Mouse (Mus musculus): ENCODE data around the gene Il12rb2.

- TF ChIP-seq CTCF (IDR thresholded peaks at IDR 0.05; ENCODE audit: low read depth) (no peak), EP300 (optimal IDR thresholded peaks at IDR 0.05) (no peak)
Measured at GRCm38 (mm10) chr6:67269459-67269858, 106.5 kb downstream of the Il12rb2 start.
